Mouse (Mus musculus) thymus, postnatal 0 days (tissue): ENCODE measurements at regions not wholly inside any gene's neighbourhood (a gene's known extent, or its start where the extent isn't known, plus 50 kb on each side); places are given as distances from the start of the nearest gene placed in this dataset.

Experiments used
- DNase-seq: peaks from one replicate; pipeline ENCODE4 v3.0.0-alpha.2; 2015; ENCODE audit warnings: low spot score

DNA sequence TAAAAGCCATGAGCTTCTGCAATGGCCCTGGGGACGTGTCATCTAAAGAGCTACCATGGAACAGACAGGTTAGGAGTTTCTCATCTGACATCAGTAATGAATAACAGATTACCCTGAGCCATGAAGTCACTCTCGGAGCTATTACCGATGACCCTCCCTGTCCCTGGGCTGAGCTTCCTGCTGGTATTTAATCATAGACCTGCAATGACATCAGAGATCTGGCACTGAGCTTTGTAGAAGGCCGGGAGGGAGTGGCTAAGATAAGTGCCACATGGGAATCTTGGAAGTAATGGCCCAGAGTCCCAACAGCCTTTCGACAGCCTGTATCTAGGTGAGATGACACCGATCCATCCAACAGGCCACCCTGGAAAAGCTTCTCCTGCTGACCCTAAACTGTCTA, 271.3 kb upstream of the Nfe2l3 start:
- DNase-seq: no peak

DNA sequence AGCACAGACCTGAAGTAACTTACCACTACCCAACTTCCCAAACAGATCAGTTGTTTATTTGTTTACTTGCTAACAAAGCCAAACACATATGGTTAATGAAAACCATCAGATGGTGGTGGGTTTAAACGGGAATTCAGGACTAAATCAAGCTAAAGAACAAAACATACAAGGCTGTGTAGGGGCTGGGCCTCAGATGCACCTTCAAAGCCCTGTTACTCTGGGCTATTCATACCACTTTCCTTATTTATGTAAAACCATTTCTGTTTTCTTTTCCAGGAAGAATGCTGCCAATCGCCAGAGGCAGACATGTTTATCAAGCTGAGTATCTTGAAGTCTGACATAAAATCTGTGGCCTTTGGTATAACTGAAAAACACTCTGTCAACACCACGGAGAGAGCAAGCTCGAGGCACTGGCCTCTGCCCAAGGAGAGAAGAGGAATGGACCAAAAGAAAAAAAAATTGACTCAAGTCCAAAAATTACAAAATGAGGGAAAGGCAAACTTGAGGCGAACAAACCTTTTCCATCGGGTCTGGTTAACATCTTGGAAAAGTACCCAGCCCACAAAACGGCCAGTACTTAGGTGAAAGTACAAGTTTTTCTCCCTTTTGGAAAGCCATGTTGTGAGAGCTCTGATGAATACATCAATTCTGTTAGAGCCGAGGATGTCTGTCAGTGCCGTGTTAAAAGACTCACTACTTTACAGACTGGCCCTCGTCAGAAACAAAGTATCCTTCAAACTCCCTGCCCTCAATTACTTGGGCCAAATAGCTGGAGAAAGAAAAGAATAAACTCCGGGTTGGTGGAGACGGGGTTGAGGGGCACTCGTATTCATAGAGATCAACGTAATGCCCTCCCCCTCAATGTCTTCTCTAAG, 270.0 kb upstream of the Nfe2l3 start:
- no peak for DNase-seq

DNA sequence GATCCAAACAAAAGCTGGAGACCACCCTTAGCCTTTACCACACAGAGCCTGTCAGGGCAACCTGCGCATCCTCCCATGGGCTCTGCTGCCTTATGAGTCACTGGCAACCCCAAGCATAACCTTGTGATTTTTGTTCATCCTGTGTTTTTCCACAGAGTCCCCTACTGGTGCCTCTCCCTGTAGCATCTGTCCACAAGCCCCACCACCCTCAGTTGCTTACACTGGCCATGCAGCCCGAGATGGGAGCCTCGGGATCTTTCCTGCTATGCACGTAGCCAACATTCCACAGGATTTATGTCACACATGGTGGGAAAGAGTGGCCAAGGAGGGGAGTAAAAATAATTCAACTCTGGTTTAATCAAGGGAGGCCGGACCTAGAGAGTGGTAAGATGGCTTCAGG, 269.2 kb upstream of the Nfe2l3 start:
- DNase-seq: no peak

DNA sequence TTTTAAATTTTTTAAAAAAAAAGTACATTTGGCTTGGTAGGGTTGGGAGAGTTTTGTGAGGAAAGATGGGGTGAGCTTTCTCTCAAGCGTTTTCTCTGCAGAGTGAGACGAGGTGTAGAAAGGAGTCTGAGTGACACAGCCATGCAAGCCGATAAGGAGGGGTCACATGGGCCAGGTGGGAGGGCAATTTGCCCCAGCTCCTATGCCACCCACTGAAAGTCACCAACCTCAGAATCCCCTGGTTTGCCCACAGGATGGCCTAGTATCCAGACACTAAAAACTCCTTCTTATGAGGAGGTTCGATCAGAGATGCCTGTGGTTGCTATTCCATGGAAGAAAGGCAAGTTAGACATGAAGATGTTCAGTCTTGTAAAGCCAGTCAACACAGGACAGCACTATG, 268.6 kb upstream of the Nfe2l3 start:
- DNase-seq: no peak

DNA sequence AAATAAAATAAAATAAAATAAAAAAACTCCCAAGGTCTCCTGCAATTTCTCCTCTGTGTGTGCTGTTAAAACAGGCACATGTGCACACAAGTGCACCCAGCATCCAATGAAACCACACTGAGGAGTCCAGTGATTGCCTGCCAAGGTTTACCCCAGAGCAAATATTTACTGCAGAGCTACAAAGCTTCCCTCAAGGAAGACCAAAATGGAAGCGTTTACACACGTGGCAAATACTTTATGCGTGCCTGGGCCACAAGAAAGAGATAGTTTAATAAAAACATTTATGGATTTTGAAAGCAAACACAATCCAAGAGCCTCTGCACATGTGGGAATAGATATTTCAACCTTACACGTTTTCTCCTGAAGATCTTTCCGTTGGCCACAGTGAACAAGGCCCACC, 265.4 kb upstream of the Nfe2l3 start:
- DNase-seq: no peak

DNA sequence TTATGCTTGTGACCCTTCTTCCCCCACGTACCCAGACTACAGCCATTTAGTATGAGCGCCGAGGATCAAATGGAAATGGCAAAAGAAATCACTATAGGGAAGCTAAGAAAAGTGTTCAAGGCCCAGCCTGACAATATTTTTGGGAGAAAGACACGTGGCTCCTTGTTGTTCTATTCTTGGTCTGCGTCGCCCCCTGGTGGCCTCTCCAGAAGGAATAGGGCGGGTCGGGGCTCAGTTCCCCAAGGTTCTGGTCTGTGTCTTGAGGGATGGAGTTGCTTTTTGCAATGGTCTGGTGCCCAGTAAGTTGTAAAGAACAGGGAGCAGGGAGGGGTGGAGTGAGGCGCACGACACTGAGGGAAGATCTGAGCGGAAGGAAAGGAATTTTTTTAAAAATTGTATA, 264.4 kb upstream of the Nfe2l3 start:
- peak; percentile 54 for DNase-seq

DNA sequence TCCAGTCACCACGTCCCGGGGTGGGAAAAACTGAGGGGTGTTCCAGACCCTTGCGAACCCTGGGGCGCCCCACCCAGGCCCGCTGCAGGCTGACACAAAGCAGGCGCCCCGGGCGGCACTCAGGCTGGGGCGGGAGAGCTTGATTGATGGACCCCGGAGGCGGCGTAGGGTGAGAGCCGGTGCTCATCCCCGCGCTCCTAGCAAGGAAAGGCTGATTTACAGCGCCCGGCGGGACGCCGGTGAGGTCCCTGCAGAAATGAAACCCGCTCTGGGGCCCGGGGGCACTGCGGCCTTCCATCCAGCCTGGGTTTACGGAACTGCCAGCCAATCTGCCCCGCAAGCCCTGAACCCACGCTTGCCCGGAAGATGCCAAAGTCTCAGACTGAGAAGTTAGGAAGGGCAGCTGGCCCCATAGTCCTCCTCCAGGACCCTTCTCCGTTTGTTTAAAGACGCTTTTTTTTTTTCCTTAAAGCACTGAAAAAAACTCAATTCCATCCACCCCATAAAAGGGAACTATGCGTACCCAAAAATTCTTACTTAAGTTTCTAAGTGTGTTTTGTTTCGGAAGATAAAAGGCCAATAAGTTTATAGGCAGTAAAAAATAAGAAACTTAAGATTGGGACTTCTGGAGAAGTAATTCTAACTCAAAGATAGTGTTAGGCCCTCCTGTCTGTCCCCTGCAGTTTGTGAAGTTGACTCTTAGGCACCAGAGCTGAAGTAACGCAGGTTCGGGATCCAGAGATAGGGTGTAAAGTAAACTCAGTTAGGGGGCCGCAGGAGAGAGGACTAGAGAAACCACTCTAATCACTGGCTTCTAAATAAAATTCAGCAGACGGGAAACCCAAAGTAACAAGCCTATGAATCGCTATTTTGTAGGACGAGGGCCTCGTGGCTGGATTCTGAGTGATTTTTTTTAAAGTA, 263.4 kb upstream of the Nfe2l3 start:
- no peak for DNase-seq

DNA sequence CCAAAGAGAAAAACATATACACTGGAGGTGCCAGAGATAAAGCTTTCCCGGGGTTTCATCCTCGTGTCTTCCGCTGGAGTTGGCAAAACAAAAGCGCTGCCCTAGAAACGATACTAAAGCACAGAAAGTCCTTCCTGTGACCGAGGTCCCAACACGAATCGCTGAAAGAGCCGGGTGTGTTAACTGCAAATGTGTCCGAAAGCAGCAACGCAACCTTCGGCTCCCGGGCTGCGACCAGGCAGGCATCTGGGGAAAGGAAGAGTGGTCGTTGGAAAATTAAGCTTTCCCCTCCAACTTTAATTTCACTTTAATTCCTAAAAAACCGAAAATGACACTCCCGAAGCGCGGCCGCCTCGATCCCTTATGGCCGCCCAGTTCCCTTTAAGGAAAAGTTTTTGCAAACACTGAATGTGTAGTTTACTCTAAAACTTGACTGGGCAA, 262.5 kb upstream of the Nfe2l3 start:
- no peak for DNase-seq

DNA sequence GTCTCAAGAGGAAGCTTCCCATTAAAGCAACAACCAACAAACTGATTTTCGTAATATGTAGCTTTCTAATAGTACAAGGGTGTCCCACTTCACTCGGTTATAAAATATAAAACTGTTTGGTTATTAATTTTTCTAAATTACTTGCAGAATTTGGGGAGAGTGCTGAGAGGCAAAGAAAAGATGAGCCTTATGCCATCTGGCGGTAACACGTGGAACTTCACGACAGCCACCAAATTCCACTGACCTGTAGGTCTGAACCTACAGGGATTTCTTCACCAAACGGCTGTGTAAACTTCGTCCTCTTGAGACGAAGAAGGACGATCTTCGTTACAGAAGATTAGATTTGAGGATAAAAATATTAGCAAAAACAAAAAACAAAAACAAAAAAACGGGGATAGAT, 262.1 kb upstream of the Nfe2l3 start:
- DNase-seq: peak; percentile 50

DNA sequence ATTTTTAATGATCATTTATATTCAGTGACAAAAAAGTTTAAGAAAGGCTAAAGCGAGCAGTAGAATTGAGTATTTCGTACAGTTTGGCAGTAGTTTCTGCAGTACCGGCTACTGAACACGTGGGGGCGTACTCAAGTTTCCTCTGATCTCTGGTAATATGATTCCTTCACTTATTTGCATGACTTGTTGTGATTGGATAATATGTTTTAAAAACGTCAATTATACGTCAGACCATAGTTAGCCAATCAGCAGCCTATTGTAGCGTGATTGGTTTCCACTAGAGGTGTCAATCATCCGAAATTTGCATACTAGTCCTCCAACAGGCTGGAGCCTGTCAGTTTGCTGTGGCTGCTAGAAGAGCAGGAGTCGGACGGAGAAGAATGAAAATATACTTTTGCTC, 261.6 kb upstream of the Nfe2l3 start:
- DNase-seq: peak; percentile 50

DNA sequence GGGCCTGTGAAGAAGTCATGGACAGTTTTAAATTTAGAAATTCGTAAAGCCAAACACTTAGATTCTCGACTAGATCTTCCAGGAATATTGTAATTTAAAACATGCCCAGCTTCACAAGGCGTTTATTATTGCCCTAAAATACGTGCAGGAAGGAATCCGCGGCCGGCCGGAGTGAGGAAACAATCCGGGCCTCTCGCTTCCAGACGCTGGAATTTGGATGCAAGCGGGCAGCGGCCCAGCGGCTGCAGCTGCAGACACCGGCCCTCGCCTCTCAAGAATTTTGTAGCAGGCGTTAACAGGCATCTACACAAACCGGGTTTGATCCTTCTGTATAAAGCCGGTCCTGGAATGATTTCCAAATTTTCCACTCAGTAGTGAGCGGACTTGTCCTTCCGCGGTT, 260.7 kb upstream of the Nfe2l3 start:
- no peak for DNase-seq

DNA sequence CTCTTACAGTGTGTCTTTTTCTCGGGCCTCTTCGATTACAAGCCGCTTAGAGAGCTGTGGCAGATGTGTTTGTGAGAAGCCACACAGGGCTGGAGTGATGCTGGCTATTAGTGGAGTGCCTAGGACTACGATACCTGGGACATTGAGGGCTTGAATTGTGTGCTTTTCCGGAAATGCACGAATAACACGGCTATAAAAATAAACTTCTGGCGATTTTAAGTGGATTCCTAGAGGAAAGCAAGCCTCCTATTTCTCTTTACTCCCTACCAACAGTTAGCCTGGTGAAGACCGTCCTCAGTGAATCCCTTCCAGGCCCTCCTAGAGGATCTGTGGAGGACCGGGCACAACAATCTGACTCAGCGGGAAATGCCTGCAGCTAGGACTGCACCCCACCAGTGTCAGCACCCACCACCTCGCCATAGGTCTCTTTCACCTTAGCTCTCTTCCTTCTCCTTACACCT, 260.1 kb upstream of the Nfe2l3 start:
- DNase-seq: no peak

DNA sequence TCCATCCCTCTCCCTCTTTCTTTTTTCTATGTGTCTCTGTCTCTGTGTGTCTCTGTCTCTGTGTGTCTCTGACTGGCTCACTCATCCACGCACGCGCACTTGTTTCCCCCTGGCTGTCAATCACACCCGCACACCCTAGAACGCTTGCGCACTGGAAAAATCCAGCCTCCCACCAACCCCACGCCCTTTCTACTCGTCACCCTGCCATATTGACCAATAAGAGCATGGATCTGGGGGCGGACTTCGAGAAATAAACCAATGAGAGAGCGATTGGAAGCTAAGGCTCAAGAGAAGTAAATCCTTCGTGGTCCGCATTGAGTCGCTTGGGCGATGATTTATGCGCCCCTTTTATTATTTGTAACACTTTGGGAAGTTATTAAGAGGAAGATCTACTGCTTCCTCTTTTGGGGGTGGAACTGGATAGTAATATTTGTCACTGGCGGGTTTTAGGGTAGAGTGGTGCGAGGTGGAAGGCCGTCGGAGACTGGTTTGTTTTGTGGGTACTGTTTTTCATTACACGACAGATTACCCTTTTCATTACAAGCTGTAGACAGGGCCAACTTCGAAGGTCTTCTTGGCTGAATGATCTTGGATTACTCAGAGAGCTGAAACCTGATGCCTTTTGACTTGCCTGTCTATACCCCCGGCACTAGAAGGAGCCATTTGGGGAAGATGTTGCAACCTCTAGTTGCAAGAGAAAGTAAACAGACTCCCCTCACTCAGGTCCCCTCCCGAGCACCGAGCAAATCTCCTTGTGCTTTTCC, 259.4 kb upstream of the Nfe2l3 start:
- DNase-seq: no peak

DNA sequence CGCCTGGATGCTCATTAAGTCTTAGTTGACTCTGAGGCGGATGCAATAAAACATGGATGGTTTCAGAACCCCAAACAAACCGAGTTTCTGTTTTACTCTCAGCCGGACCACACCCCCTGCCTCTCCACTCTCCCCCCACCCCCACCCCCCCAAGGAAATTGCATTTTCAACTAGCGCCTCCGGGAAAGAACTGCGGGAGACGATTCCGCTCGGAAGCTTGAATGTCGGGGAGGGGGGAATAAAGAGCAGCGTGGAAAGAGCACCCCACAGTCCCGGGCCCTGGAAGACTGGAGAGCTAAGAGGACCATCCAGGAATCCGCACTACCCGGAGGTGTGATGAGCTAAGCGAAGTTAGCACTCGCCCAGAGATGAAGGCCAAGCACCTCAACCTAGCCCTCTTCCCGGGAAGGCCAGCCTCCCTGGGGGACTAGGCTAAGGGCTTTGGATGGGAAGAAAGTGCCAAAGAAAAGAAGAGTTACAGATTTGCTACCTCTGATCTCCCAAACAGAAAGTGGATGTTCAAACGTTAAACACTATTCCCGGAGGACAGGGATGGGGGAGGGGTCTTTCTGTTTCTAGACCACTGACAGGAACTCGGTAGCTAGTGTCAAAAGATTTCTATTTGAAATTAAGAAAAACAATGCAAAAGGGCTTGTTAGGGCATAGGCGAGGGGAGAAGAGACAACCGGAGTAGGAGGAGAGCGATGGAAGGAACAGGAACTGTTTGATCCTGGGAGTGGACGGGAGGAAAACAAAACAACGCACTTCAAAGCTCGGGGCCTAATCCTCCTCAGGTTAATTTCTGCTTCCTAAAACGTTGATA, 258.6 kb upstream of the Nfe2l3 start:
- no peak for DNase-seq

DNA sequence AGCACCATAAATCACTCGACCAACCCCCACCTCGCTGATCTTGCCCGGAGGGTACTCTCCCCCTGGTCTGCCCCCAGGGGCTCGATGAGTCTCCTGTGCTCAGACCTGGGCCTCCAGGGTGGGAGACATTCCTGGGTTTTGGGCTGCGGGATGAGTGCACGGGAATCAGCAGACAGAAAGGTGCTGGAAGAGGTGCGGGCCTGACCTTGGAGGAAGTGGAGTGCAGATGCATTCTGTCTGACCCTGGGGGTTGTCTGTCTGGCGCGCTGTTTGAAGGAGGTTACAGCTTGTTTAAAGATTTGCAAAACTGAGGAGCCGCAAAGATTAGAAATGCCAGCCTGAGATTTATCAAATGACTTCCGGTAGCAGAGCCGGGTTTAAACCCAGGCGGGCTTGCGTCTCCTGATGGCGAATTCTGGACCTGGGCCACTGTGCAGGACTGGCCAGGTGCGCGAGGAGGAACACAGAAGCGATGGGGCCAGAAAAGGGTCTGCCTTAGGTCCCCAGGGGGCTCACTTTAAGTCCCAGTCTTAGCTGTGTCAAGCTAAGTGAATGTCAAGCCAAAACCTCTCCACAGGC, 257.9 kb upstream of the Nfe2l3 start:
- DNase-seq: no peak

DNA sequence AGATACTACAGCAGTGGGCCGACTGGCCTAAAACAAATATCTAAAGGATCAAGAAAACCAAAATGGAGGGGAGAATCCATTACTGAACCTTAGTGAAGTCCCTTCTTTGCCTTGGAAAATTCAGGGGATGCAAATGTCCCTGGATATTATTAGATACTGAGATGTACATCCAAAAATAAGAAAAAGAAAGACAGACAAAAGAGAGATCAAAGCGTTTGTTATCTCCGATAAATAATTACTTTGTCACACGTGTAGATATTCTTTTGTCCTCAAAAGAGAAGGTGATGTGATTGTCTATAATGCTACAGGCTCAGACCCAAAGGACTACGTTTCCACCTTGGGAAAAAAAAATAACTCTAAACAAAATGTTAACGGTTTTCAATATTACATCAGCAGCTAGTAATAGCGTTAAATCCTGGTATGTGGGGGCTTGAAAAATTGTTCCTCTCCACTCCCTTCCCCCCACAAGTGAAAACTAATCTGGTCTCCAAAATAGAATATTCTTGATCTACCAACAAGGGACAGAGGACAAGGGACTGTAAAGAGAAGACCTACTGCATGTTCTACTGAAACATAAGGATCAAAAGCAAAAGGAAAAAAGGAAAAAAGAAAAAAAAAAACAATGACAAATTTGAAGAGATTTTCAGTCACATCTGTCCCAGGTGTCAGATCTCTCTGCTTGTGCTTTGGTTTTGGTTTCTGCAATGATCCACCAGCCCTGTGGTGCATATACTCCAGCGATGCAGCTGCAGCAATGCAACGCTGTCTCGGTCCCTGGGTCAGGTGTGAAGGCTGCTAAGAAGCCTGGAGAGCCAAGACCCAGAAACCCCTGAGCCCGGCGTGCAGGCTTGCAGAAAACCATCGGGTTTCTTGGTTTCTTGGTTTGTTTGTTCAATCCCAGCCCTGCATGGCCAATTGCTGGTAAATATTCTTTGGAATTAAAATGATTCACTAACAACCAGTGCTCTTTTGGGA, 256.6 kb upstream of the Nfe2l3 start:
- no peak for DNase-seq

DNA sequence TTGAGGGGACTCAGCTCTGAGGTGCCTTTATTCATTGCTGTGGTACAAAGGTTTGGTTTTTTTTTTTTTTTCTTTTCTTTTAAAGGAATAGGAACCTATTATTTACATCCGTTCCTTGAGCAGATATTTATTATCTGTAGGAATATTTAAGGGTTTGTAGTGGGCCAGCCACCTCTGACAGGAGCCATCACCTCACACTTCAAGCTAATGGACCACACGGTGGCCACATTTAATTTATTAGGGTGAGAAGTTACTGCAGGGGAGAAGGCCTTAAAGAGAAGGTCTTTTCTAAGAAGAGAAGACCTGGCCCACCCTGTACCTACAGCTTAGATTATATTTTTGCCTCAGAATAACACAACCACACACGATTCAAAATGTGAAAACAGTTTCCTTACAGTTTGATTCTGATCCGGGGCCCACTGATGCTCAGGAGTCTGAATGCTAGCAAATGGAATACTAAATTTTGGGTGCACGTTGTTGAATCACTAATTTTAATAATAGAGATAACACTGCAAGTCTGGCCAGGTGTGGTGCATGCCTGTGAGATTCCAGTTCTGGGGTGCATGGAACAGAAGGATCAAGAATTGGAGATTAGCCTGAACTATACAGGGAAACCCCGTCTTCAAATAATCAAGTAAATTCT, 255.6 kb upstream of the Nfe2l3 start:
- DNase-seq: no peak

DNA sequence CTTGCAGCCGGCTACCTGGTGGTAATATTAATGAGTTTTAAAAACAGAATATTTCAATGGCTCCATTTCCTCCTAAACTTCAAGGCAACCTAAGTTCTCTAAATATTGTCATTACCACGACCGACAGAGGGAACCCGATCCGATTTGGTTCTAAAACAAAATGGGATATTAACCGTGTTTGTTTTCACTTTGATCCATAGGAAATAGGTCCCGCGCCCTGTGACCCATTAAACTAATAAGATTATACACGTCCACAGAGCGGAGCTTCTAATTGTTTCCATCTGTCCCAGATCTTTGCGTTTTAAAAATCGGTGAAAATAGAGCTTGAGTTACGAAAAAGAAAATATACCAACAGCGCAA, 254.8 kb upstream of the Nfe2l3 start:
- no peak for DNase-seq
